Mouse (Mus musculus) cerebellum, adult 2 months (tissue): ENCODE measurements at regions not wholly inside any gene's neighbourhood (a gene's known extent, or its start where the extent isn't known, plus 50 kb on each side); places are given as distances from the start of the nearest gene placed in this dataset.

Experiments
- CTCF ChIP-seq: fragments of 200-500 bp; IDR thresholded peaks from 2 replicates; pipeline ENCODE4 v1.5.1; 2011; ENCODE audit warnings: low read depth, mild to moderate bottlenecking, control low read depth, low read length, moderate library complexity, borderline replicate concordance; ENCODE audit not compliant: insufficient read depth
- POLR2A ChIP-seq: fragments of 200-500 bp; IDR thresholded peaks from 2 replicates; pipeline ENCODE4 v1.6.1; 2011; ENCODE audit warnings: low read length, control low read depth, borderline replicate concordance; ENCODE audit not compliant: insufficient read depth

DNA sequence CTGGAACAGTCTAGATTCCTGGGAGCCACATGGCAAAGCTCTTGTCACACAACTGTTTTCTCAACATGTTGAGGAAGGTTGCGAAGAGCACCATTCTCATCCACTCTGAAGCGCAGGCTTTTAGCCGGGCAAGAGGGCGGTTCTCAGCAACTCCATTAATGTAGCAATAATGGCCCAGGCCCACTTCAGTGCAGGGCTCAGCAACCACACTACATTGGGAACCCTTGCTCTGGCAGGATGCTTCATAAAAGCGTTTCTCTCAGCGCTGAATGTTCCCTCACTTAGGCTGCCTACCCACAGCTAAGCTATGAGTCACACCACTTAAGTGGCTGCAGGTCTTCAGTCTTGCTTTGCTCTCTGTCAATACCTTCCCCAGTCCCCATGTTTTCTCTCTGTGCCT, 102.2 kb upstream of the Oxgr1 start:
- TF ChIP-seq CTCF (no peak), POLR2A (no peak)
